Mouse (Mus musculus): ENCODE results near the gene Slc43a3. TPM values are rescaled to one million over a fixed set of nuclear protein-coding genes. Genes with fewer than 3 reads are reported as not detected.

Gene Slc43a3
- polyA plus RNA-seq, 1 experiment from 2014 or later = 107 TPM

- Histone ChIP-seq H3K4me3 (ENCODE audit: low read depth, low read length) (no peak overlapping the region), H3K36me3 (ENCODE audit: control insufficient read depth, insufficient read depth, low read length) (peaks cover 40% of the 10 kb centered on the region)
- ATAC-seq (replicated peaks; ENCODE audit: low FRiP score) = peak; percentile 55
Observed at GRCm38 (mm10) chr2:84956274-84956673, 19.9 kb downstream of the Slc43a3 start.

GRCm38 (mm10) chr2:84958588-84959264 lies 22.3 kb downstream of the Slc43a3 start:
- H3K9ac ChIP-seq (ENCODE audit: low read depth, low read length) = no peak overlapping the region
- WGBS = 88% methylated on average over 11 of the region's 11 CpGs
- no peaks in the 10 kb centered on the region for H3K27me3 ChIP-seq (replicated peaks; ENCODE audit: control insufficient read depth, insufficient read depth, low read length)
- DNase-seq (ENCODE audit: low spot score) (peak; percentile 29), ATAC-seq (replicated peaks; ENCODE audit: low FRiP score) (no peak)
- H3K9me3 ChIP-seq (ENCODE audit: control insufficient read depth, low read length) = no peaks in the 10 kb centered on the region
- H3K27ac ChIP-seq (ENCODE audit: low read depth, low read length) = no peak overlapping the region
- no peaks in the 10 kb centered on the region for H3K4me1 ChIP-seq (replicated peaks; ENCODE audit: control insufficient read depth, insufficient read depth, low read length)
- H3K4me2 ChIP-seq = no peak overlapping the region
- H3K36me3 ChIP-seq (ENCODE audit: control insufficient read depth, insufficient read depth, low read length) = peaks cover 35% of the 10 kb centered on the region
- H3K4me3 ChIP-seq (ENCODE audit: low read depth, low read length) = no peak overlapping the region

More at GRCm38 (mm10) chr2:84956274-84956673, 19.9 kb downstream of the Slc43a3 start:
- Histone ChIP-seq H3K27ac (ENCODE audit: low read depth, low read length) (no peak overlapping the region; the same call in 1 of the 2 replicates), H3K9me3 (ENCODE audit: control insufficient read depth, low read length) (no peaks in the 10 kb centered on the region), H3K4me1 (replicated peaks; ENCODE audit: control insufficient read depth, insufficient read depth, low read length) (no peaks in the 10 kb centered on the region), H3K4me2 (no peak overlapping the region), H3K27me3 (replicated peaks; ENCODE audit: control insufficient read depth, insufficient read depth, low read length) (no peaks in the 10 kb centered on the region), H3K9ac (ENCODE audit: low read depth, low read length) (no peak overlapping the region)
- WGBS = 58% methylated on average over 5 of the region's 5 CpGs
- peak; percentile 60 for DNase-seq (ENCODE audit: low spot score)

GRCm38 (mm10) chr2:84961300-84961699 lies 24.9 kb downstream of the Slc43a3 start:
- no peak overlapping the region for H3K27ac ChIP-seq (ENCODE audit: low read depth, low read length)
- 67% methylated on average over 2 of the region's 2 CpGs for WGBS

GRCm38 (mm10) chr2:84961901-84962300 lies 25.5 kb downstream of the Slc43a3 start:
- WGBS = 89% methylated on average over 3 of the region's 3 CpGs
- no peaks in the 10 kb centered on the region for H3K27me3 ChIP-seq (replicated peaks; ENCODE audit: control insufficient read depth, insufficient read depth, low read length)
- no peak for ATAC-seq (replicated peaks; ENCODE audit: low FRiP score)
- H3K4me3 ChIP-seq (ENCODE audit: low read depth, low read length) = no peak overlapping the region
- no peak overlapping the region for H3K4me2 ChIP-seq
- H3K36me3 ChIP-seq (ENCODE audit: control insufficient read depth, insufficient read depth, low read length) = peaks cover 11% of the 10 kb centered on the region
- DNase-seq (ENCODE audit: low spot score) = peak; percentile 15
- H3K9ac ChIP-seq (ENCODE audit: low read depth, low read length) = no peak overlapping the region
- no peak overlapping the region for H3K27ac ChIP-seq (ENCODE audit: low read depth, low read length)
- no peaks in the 10 kb centered on the region for H3K9me3 ChIP-seq (ENCODE audit: control insufficient read depth, low read length)
- H3K4me1 ChIP-seq (replicated peaks; ENCODE audit: control insufficient read depth, insufficient read depth, low read length) = no peaks in the 10 kb centered on the region

More at GRCm38 (mm10) chr2:84961300-84961699, 24.9 kb downstream of the Slc43a3 start:
- Histone ChIP-seq H3K4me1 (replicated peaks; ENCODE audit: control insufficient read depth, insufficient read depth, low read length) (no peaks in the 10 kb centered on the region), H3K9me3 (ENCODE audit: control insufficient read depth, low read length) (no peaks in the 10 kb centered on the region), H3K4me3 (ENCODE audit: low read depth, low read length) (no peak overlapping the region), H3K27me3 (replicated peaks; ENCODE audit: control insufficient read depth, insufficient read depth, low read length) (no peaks in the 10 kb centered on the region), H3K4me2 (no peak overlapping the region), H3K36me3 (ENCODE audit: control insufficient read depth, insufficient read depth, low read length) (peaks cover 16% of the 10 kb centered on the region), H3K9ac (ENCODE audit: low read depth, low read length) (no peak overlapping the region)
- DNase-seq (ENCODE audit: low spot score) (peak; percentile 18), ATAC-seq (replicated peaks; ENCODE audit: low FRiP score) (no peak)

- no peak overlapping the region for H3K9ac ChIP-seq (ENCODE audit: low read depth, low read length)
- ATAC-seq (replicated peaks; ENCODE audit: low FRiP score) = no peak
- 54% methylated on average over 6 of the region's 6 CpGs for WGBS
- H3K4me3 ChIP-seq (ENCODE audit: low read depth, low read length) = no peak overlapping the region
- no peaks in the 10 kb centered on the region for H3K4me1 ChIP-seq (replicated peaks; ENCODE audit: control insufficient read depth, insufficient read depth, low read length)
- H3K36me3 ChIP-seq (ENCODE audit: control insufficient read depth, insufficient read depth, low read length) = peaks cover 6% of the 10 kb centered on the region; the same call in 1 of the 2 replicates
- H3K27ac ChIP-seq (ENCODE audit: low read depth, low read length) = no peak overlapping the region
- no peak overlapping the region for H3K4me2 ChIP-seq
- peak; percentile 28 for DNase-seq (ENCODE audit: low spot score)
- H3K27me3 ChIP-seq (replicated peaks; ENCODE audit: control insufficient read depth, insufficient read depth, low read length) = no peaks in the 10 kb centered on the region
- no peaks in the 10 kb centered on the region for H3K9me3 ChIP-seq (ENCODE audit: control insufficient read depth, low read length)
Observed at GRCm38 (mm10) chr2:84962906-84963507, 26.6 kb downstream of the Slc43a3 start.

GRCm38 (mm10) chr2:84964111-84964801 lies 27.9 kb downstream of the Slc43a3 start:
- H3K4me1 ChIP-seq (replicated peaks; ENCODE audit: control insufficient read depth, insufficient read depth, low read length) = no peaks in the 10 kb centered on the region
- no peaks in the 10 kb centered on the region for H3K9me3 ChIP-seq (ENCODE audit: control insufficient read depth, low read length)
- H3K27ac ChIP-seq (ENCODE audit: low read depth, low read length) = no peak overlapping the region
- WGBS = 89% methylated on average over 7 of the region's 7 CpGs
- peak; percentile 7 for DNase-seq (ENCODE audit: low spot score)
- H3K4me2 ChIP-seq = no peak overlapping the region
- H3K27me3 ChIP-seq (replicated peaks; ENCODE audit: control insufficient read depth, insufficient read depth, low read length) = no peaks in the 10 kb centered on the region
- H3K9ac ChIP-seq (ENCODE audit: low read depth, low read length) = no peak overlapping the region
- no peaks in the 10 kb centered on the region for H3K36me3 ChIP-seq (ENCODE audit: control insufficient read depth, insufficient read depth, low read length)
- no peak for ATAC-seq (replicated peaks; ENCODE audit: low FRiP score)
- H3K4me3 ChIP-seq (ENCODE audit: low read depth, low read length) = no peak overlapping the region

- H3K9ac ChIP-seq (ENCODE audit: low read depth, low read length) = no peak overlapping the region
- H3K27me3 ChIP-seq (replicated peaks; ENCODE audit: control insufficient read depth, insufficient read depth, low read length) = no peaks in the 10 kb centered on the region
- H3K4me3 ChIP-seq (ENCODE audit: low read depth, low read length) = no peak overlapping the region
- DNase-seq (ENCODE audit: low spot score) (no peak), ATAC-seq (replicated peaks; ENCODE audit: low FRiP score) (no peak)
- no peaks in the 10 kb centered on the region for H3K9me3 ChIP-seq (ENCODE audit: control insufficient read depth, low read length)
- no peak overlapping the region for H3K27ac ChIP-seq (ENCODE audit: low read depth, low read length)
- WGBS = 56% methylated on average over 5 of the region's 5 CpGs
- H3K36me3 ChIP-seq (ENCODE audit: control insufficient read depth, insufficient read depth, low read length) = no peaks in the 10 kb centered on the region
- H3K4me2 ChIP-seq = no peak overlapping the region
- H3K4me1 ChIP-seq (replicated peaks; ENCODE audit: control insufficient read depth, insufficient read depth, low read length) = no peaks in the 10 kb centered on the region
Observed at GRCm38 (mm10) chr2:84967318-84967991, 31.1 kb downstream of the Slc43a3 start.

GRCm38 (mm10) chr2:84975580-84975979 lies 39.2 kb downstream of the Slc43a3 start:
- no peaks in the 10 kb centered on the region for H3K36me3 ChIP-seq (ENCODE audit: control insufficient read depth, insufficient read depth, low read length)
- DNase-seq (ENCODE audit: low spot score) = no peak
- H3K9ac ChIP-seq (ENCODE audit: low read depth, low read length) = no peak overlapping the region
- no peaks in the 10 kb centered on the region for H3K4me1 ChIP-seq (replicated peaks; ENCODE audit: control insufficient read depth, insufficient read depth, low read length)
- H3K27ac ChIP-seq (ENCODE audit: low read depth, low read length) = no peak overlapping the region
- 85% methylated on average over 2 of the region's 2 CpGs for WGBS
- H3K9me3 ChIP-seq (ENCODE audit: control insufficient read depth, low read length) = no peaks in the 10 kb centered on the region
- H3K4me2 ChIP-seq = no peak overlapping the region
- H3K4me3 ChIP-seq (ENCODE audit: low read depth, low read length) = no peak overlapping the region
- no peak for ATAC-seq (replicated peaks; ENCODE audit: low FRiP score)
- H3K27me3 ChIP-seq (replicated peaks; ENCODE audit: control insufficient read depth, insufficient read depth, low read length) = no peaks in the 10 kb centered on the region
